Mouse (Mus musculus) ES-E14 (cell line): Measurements from ENCODE around the gene Aspdh.

Experiments used
- CHD2 ChIP-seq: IDR thresholded peaks from 2 replicates; pipeline ENCODE4 v1.6.1; 2014; ENCODE audit warnings: mild to moderate bottlenecking, low read depth, low read length, inconsistent platforms
- HCFC1 ChIP-seq: IDR thresholded peaks from 2 replicates; pipeline ENCODE4 v1.6.1; 2012; ENCODE audit warnings: low read length, inconsistent platforms, borderline replicate concordance; ENCODE audit not compliant: insufficient read depth
- MAFK ChIP-seq: IDR thresholded peaks from 2 replicates; pipeline ENCODE4 v1.6.1; 2014; ENCODE audit warnings: mild to moderate bottlenecking, low read depth, low read length, inconsistent platforms; ENCODE audit not compliant: insufficient read depth
- ZC3H11A ChIP-seq: IDR thresholded peaks from 2 replicates; pipeline ENCODE4 v1.6.1; 2012; ENCODE audit warnings: low read depth, mild to moderate bottlenecking, inconsistent platforms, low read length, borderline replicate concordance
- ZNF384 ChIP-seq: IDR thresholded peaks from 2 replicates; pipeline ENCODE4 v1.6.1; 2012; ENCODE audit warnings: low read depth, low read length, inconsistent platforms

- TF ChIP-seq CHD2 (no peak), HCFC1 (no peak), ZNF384 (no peak), MAFK (no peak), ZC3H11A (no peak)
Observed at GRCm38 (mm10) chr7:44469677-44470675, 4.8 kb downstream of the Aspdh start.
